Mouse (Mus musculus) C2C12 (cell line): ENCODE results near the gene Cyb5d1.

Experiments used
- CEBPB ChIP-seq: IDR thresholded peaks from one replicate; pipeline ENCODE4 v1.6.1; 2011; ENCODE audit warnings: low read depth, mild to moderate bottlenecking, control low read depth, moderate library complexity
- CTCF ChIP-seq: IDR thresholded peaks from one replicate; pipeline ENCODE4 v1.5.1; 2011; ENCODE audit not compliant: control insufficient read depth, insufficient read depth, insufficient read length
- FOSL1 ChIP-seq: IDR thresholded peaks from one replicate; pipeline ENCODE4 v1.8.0; 2011; ENCODE audit warnings: mild to moderate bottlenecking, low read length; ENCODE audit not compliant: poor library complexity, insufficient read depth, severe bottlenecking
- MAX ChIP-seq: IDR thresholded peaks from one replicate; pipeline ENCODE4 v1.6.1; 2011; ENCODE audit warnings: mild to moderate bottlenecking, control low read depth
- MYOD1 ChIP-seq: IDR thresholded peaks from one replicate; pipeline ENCODE4 v1.6.1; 2011; ENCODE audit warnings: low read depth; ENCODE audit not compliant: control insufficient read depth, insufficient read length
- MYOG ChIP-seq: IDR thresholded peaks from one replicate; pipeline ENCODE4 v1.6.1; 2011; ENCODE audit not compliant: control insufficient read depth, insufficient read length; ENCODE audit errors: extremely low read depth
- USF1 ChIP-seq: IDR thresholded peaks from one replicate; pipeline ENCODE4 v1.6.1; 2011; ENCODE audit warnings: low read depth, mild to moderate bottlenecking, control low read depth, moderate library complexity

- TF ChIP-seq USF1: no peak
- no peak for TF ChIP-seq CTCF
- TF ChIP-seq MYOG: no peak
- no peak for TF ChIP-seq MAX
- TF ChIP-seq FOSL1: no peak
- TF ChIP-seq CEBPB: no peak
- TF ChIP-seq MYOD1: no peak
Measured at GRCm38 (mm10) chr11:69433189-69433588, 37.8 kb upstream of the Cyb5d1 start.
